In genomic region chr4:55532407-55533195, GRCm38 (mm10) we compare ENCODE assay signal across 8 mouse cellular contexts. TPM values are rescaled to one million over a fixed set of nuclear protein-coding genes. Genes with fewer than 3 reads are reported as not detected.
DNase-seq lines count a peak whose midpoint lies in the region; ATAC-seq and TF ChIP-seq lines count a peak whose summit lies in the region.

Klf4 (minus strand) TSS chr4:55532466.

- TF ChIP-seq CTCF in liver, postnatal 0 days (IDR thresholded peaks at IDR 0.05; ENCODE audit: low read depth) = no peak

- intact Hi-C loops in heart, postnatal 10 days (cut with DNase I) = loop anchor here (1.0 to 5.0 kb wide), 4 partner anchors 119 to 690 kb away; no protein-coding TSS in a partner anchor

- peak; percentile 93 for ATAC-seq in forebrain, embryonic 14.5 days
- ATAC-seq in liver, postnatal 0 days = peak; percentile 86
- ATAC-seq in neural tube, embryonic 13.5 days (ENCODE audit: low read depth) = peak; percentile 93

- peaks cover 17% of the 10 kb centered on the region for H3K27me3 ChIP-seq in forebrain, embryonic 14.5 days (replicated peaks; ENCODE audit: control insufficient read depth, insufficient read depth, low read length)
- H3K27me3 ChIP-seq in liver, postnatal 0 days (ENCODE audit: insufficient read depth, low read length) = peaks cover 76% of the 10 kb centered on the region
- H3K27me3 ChIP-seq in neural tube, embryonic 13.5 days = peaks cover 57% of the 10 kb centered on the region

- no peaks in the 10 kb centered on the region for H3K9me3 ChIP-seq in forebrain, embryonic 14.5 days (replicated peaks; ENCODE audit: control insufficient read depth, low read length)
- no peaks in the 10 kb centered on the region for H3K9me3 ChIP-seq in liver, postnatal 0 days (ENCODE audit: low read length)
- H3K9me3 ChIP-seq in neural tube, embryonic 13.5 days = no peaks in the 10 kb centered on the region

- peak within 1 kb of the TSS; percentile 94 for H3K4me2 ChIP-seq in forebrain, embryonic 14.5 days (ENCODE audit: low read length)
- peak within 1 kb of the TSS; percentile 86 for H3K4me2 ChIP-seq in liver, postnatal 0 days (ENCODE audit: low read depth, low read length)
- H3K4me2 ChIP-seq in neural tube, embryonic 13.5 days = peak within 1 kb of the TSS; percentile 93

- H3K4me1 ChIP-seq in brown adipose tissue, adult 24 weeks (ENCODE audit: control insufficient read depth, insufficient read depth, insufficient read length, low read length) = peaks cover 4% of the 10 kb centered on the region; the same call in 1 of the 2 replicates
- H3K4me1 ChIP-seq in forebrain, embryonic 14.5 days (ENCODE audit: control insufficient read depth, insufficient read depth, low read length) = peaks cover 14% of the 10 kb centered on the region
- H3K4me1 ChIP-seq in liver, postnatal 0 days (ENCODE audit: insufficient read depth) = peaks cover 24% of the 10 kb centered on the region
- peaks cover 34% of the 10 kb centered on the region for H3K4me1 ChIP-seq in neural tube, embryonic 13.5 days (replicated peaks)

- peak; percentile 86 to 88 for DNase-seq in CD8-positive naive resting alpha-beta T cell, adult 2 months (ENCODE audit: low read depth in 2 of 2, low spot score in 2 of 2)
- peak; percentile 96 for DNase-seq in forebrain, embryonic 14.5 days (ENCODE audit: low spot score)
- peak; percentile 95 for DNase-seq in heart, postnatal 10 days
- peak; percentile 95 to 97 for DNase-seq in kidney, postnatal 4 days
- DNase-seq in liver, postnatal 0 days = peak; percentile 89
- DNase-seq in telencephalon, adult 2 months (ENCODE audit: low read depth, low spot score) = peak; percentile 79

- H3K36me3 ChIP-seq in forebrain, embryonic 14.5 days (ENCODE audit: control insufficient read depth, insufficient read depth, low read length) = no peaks in the 10 kb centered on the region
- H3K36me3 ChIP-seq in liver, postnatal 0 days (replicated peaks; ENCODE audit: insufficient read depth, low read length) = no peaks in the 10 kb centered on the region
- no peaks in the 10 kb centered on the region for H3K36me3 ChIP-seq in neural tube, embryonic 13.5 days

- peak within 1 kb of the TSS; percentile 99 for H3K27ac ChIP-seq in brown adipose tissue, adult 24 weeks (replicated peaks; ENCODE audit: low read depth, low read length)
- peak within 1 kb of the TSS; percentile 84 for H3K27ac ChIP-seq in forebrain, embryonic 14.5 days (ENCODE audit: low read depth, low read length)
- H3K27ac ChIP-seq in liver, postnatal 0 days (ENCODE audit: low read depth) = peak within 1 kb of the TSS; percentile 29
- peak within 1 kb of the TSS; percentile 93 for H3K27ac ChIP-seq in neural tube, embryonic 13.5 days (replicated peaks)

- H3K9ac ChIP-seq in forebrain, embryonic 14.5 days (ENCODE audit: low read length) = peak within 1 kb of the TSS; percentile 77
- H3K9ac ChIP-seq in liver, postnatal 0 days (replicated peaks) = peak within 1 kb of the TSS; percentile 36
- peak within 1 kb of the TSS; percentile 81 for H3K9ac ChIP-seq in neural tube, embryonic 13.5 days

- peak within 1 kb of the TSS; percentile 85 for H3K4me3 ChIP-seq in brown adipose tissue, adult 24 weeks (ENCODE audit: insufficient read depth, low read depth, low read length)
- peak within 1 kb of the TSS; percentile 56 for H3K4me3 ChIP-seq in forebrain, embryonic 14.5 days (ENCODE audit: low read depth, low read length)
- H3K4me3 ChIP-seq in liver, postnatal 0 days (ENCODE audit: low read depth, low read length) = peak within 1 kb of the TSS; percentile 56
- H3K4me3 ChIP-seq in neural tube, embryonic 13.5 days = peak within 1 kb of the TSS; percentile 59

- no peak for TF ChIP-seq EP300 in liver, postnatal 0 days (IDR thresholded peaks at IDR 0.05; ENCODE audit: low read depth)

- 1% methylated on average over 63 of the region's 99 CpGs for WGBS in forebrain, embryonic 14.5 days
- 1% methylated on average over 49 of the region's 99 CpGs for WGBS in liver, postnatal 0 days (ENCODE audit: insufficient replicate concordance)
- 2% methylated on average over 79 of the region's 99 CpGs for WGBS in neural tube, embryonic 13.5 days

RNA-seq across cellular contexts. Expression of gene Klf4, which starts in this region (rescaled TPM):
- polyA plus RNA-seq in brown adipose tissue, adult 24 weeks (2012; ENCODE audit: insufficient read depth, insufficient read length, missing spikeins) = 17.1 and 51.4 TPM in 2 replicates
- 1.3 and 1.9 TPM in 2 replicates for polyA plus RNA-seq in forebrain, embryonic 14.5 days (2014; fragmentation: Nextera tagmentation; extraction: Ambion mirVana)
- total RNA-seq in heart, postnatal 10 days (2021) = 10 to 100 TPM; 42.1 to 61.1 TPM
- 1.1 and 1.4 TPM in 2 replicates for polyA plus RNA-seq in liver, postnatal 0 days (2015; fragmentation: Nextera tagmentation; extraction: Ambion mirVana)
- polyA plus RNA-seq in neural tube, embryonic 13.5 days (2015; fragmentation: Nextera tagmentation; extraction: Ambion mirVana) = 2.7 and 3.9 TPM in 2 replicates

Comparison
In these comparisons a context has a peak if more than half of its experiments do, and no peak if none do; other contexts are left out.
1. Peak in every context shown above with its lines: DNase-seq, ATAC-seq, H3K4me3 ChIP-seq and H3K27ac ChIP-seq.
2. H3K27ac ChIP-seq: peak in every context shown above with its lines; median percentile 99 in brown adipose tissue, adult 24 weeks; 93 in neural tube, embryonic 13.5 days; 84 in forebrain, embryonic 14.5 days; 29 in liver, postnatal 0 days.